Mouse (Mus musculus): ENCODE measurements around the gene Creb5.

Creb5 gene

DNA sequence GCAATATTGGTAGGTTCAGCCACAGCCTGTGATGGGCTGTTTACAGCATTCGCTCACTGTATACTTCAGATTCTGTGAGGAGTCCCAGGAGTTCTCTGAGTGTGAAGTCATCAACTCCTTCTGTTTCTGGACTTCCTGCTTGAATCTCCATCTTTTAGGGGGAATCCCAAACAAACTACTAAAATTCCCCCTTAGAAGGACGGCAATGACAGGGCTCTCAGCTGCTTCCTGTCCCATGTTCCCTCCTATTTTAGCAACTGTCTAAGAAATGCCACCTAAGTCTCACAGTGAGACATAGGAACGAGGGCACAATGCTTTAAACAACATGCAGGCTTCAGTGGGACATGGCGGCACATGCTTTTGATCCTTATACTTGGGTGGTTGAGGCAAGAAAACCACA, 204.3 kb downstream of the Creb5 start:
- DNase-seq (ENCODE audit: low spot score) = no peak

DNA sequence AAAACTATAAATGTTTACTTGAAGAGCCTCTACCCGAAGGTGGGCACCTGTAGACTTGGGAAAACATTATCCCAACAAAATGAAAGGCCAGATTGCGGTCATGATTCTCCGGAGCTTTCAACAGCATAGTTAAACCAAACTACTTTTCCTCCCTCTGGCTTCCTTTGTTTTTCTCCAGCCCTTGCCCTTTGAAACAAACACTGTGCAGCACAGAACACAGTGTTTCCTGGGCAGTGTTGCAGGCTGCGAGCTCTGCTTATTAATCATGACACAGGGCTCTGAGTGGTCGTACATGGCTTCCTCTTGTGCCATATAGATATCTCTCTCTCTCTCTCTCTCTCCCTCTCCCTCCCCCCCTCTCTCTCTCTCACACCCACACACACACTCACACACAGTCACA, 206.8 kb downstream of the Creb5 start:
- DNase-seq (ENCODE audit: low spot score) = peak; percentile 30

DNA sequence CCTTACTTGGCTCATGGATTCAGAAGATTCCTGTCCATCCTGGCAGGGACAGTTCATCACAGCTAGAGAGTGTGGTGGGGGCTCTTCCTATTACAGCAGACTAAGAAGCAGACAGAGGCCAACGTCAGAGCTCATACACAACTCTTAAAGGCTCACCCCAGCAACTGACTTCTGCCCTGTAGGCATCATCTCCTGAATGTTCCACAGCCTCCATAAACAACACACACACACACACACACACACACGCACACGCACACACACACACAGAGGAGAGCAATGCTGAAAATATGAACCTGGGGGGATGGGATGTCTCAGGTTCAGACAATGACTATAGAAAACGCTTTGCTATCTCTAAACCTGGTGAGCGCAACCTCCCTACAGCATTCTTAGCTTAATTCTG, 208.6 kb downstream of the Creb5 start:
- DNase-seq (ENCODE audit: low spot score) = no peak

- DNase-seq (ENCODE audit: low spot score) = peak; percentile 61
These were observed 209.3 kb downstream of the Creb5 start for GRCm38 (mm10) chr6:53496325-53496753.

GRCm38 (mm10) chr6:53497904-53498536, 210.9 kb downstream of the Creb5 start:
- DNase-seq (ENCODE audit: low spot score) = peak; percentile 29

GRCm38 (mm10) chr6:53499621-53500295, 212.7 kb downstream of the Creb5 start:
- peak; percentile 40 for DNase-seq (ENCODE audit: low spot score)

DNA sequence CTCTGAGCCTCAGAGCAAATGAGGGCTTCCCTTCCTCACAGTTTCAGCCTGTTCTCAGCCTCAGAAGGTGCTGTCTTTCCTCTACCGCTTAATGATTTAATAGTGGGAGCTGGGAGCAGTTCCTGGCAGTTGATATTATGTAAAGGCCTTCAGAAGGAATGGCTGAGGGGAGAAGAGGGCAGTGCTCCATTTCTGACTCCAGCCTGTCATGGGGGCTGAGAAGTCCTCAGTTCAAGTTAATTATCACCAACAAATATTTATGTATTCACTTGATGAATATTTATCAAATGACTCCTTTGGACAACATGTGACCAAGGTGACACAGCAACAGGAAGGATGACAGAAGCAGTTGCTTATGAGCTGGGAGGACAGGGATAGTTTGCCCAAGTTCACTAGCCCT, 214.2 kb downstream of the Creb5 start:
- peak; percentile 11 for DNase-seq (ENCODE audit: low spot score)

DNA sequence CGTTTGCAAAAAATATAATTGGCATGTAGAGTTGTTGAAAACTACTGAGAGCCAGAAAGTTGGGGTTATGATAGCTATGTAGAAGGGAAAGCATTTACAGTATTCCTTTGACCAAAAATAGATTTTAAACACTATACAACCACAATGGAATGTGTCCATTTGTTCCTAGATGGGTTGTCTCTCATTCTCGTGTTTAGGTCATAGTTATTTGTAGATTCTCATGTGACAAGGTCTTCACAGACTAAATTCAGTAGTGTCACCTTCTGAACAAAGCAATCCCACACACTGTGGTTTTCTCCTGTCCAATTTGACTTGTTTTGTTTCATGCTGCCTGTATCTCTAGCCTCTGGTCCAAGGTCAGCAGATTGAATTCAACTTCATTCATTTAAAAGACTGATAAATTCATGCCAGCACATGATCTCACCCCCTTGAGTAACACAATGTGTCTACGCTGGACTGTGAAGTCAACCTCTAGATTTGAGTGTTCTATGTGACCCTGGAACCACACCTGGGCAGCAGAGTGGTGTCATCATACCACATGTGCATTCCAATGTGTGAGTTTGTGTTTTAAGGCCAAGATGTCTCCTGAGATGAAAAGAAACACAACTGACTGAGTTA, 220.0 kb downstream of the Creb5 start:
- DNase-seq (ENCODE audit: low spot score) = peak; percentile 20

GRCm38 (mm10) chr6:53508847-53509494, 221.9 kb downstream of the Creb5 start:
- DNase-seq (ENCODE audit: low spot score) = peak; percentile 5

DNA sequence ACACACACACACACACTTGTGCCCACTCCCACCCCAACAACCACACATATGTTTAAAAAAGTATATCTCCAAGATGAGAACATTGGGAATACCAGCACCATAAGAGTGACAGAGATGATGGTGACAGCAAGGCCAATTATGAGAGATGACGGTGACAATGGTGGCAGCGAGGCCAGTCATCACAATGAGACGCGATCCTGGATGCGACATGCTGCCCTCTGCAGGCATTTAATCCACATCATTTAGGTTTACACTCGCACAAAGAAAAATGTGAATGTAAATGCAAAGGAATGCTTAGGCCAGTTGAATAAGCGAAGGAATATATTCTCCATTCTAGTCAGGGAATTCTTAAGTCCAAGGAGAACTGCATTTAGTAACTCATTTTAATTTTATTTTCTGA, 222.9 kb downstream of the Creb5 start:
- no peak for DNase-seq (ENCODE audit: low spot score)

GRCm38 (mm10) chr6:53512226-53512625, 225.2 kb downstream of the Creb5 start:
- DNase-seq (ENCODE audit: low spot score) = peak; percentile 31

GRCm38 (mm10) chr6:53513380-53513779, 226.3 kb downstream of the Creb5 start:
- DNase-seq (ENCODE audit: low spot score) = peak; percentile 27

- peak; percentile 31 for DNase-seq (ENCODE audit: low spot score)
These were observed 227.8 kb downstream of the Creb5 start for GRCm38 (mm10) chr6:53514862-53515261.

GRCm38 (mm10) chr6:53515611-53516010, 228.5 kb downstream of the Creb5 start:
- DNase-seq (ENCODE audit: low spot score) = peak; percentile 12

DNA sequence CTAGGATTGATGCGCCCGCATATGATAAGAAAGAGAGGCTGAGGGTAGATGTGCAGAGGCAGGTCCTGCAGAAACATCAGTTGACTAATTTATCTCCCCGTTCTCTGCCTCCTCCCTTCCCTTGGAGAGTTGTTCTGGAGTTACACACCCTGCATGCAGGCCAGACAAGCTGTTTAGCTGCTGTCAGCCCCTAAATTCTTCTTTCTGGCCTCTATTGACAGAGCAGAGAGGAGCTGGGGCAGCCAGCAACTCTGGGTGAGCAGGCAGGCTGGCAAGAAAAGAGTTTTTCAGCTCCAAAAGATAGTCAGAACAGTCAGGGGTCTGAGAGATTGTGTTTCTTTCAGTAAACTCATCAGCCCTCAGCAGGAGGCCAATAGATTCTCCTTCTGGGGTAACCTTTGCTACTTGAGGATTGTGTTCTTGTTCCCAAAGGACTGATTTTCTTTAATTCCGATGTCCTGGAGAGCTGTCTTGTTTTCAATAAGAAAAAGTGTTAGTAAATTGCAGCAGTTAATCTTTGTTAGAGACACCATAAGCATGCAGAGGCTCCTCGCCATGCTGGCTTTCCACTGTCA, 230.4 kb downstream of the Creb5 start:
- DNase-seq (ENCODE audit: low spot score) = peak; percentile 31

DNA sequence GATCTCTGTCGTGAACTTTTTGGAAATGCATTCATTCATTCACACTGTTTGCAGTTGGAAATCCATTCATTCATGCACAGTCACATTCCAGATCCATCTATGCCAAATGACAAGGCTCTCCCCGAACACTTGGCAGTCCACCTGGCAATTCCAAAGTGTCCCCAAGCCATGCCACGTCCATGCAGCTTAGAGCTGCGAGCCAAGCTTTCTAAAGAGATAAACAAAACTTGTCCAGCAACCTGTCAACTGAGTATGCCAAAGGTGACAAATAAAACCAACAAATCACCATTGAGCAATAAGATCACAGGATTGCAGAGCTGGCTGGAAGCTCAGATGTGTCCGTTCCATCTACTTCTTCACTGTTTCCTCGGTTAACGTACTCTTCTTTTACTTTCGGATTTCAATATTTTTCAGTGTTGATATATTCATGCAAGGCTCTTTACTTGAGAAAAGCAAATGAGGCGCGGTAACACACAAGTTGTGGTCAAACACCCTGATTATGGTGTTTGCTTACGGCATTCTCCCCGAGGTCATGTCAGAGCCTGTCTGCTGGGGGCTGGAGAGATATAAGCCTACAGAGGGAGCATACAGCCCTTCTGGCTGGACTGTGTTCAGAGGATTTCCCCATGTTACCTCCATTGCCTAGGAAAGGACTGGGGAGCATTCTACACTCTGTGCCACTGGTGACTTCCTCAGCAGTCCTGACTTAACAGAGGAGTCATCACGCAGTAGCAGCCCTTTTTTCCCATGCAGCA, 236.8 kb downstream of the Creb5 start:
- no peak for DNase-seq (ENCODE audit: low spot score)

- no peak for DNase-seq (ENCODE audit: low spot score)
These were observed 239.4 kb downstream of the Creb5 start for GRCm38 (mm10) chr6:53526460-53526859.

DNA sequence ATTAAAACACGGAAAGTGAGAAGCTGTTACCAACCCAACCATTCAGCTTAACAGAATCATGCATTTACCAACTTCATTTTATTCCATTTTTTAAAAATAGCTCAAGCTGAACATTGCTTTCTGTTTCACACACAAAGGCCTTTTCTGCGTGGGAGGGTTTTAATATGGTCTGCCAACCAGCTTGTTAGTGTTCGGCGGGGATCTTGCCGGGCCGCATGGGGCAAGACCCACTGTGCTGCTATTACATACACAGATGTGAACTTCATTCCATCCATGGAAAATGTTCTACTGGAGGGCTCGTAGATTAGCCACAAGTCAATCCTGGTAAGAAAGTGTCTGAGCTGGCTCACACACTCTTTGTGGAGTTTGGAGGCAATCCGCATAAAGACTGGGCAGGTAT, 243.7 kb downstream of the Creb5 start:
- DNase-seq (ENCODE audit: low spot score) = no peak

GRCm38 (mm10) chr6:53531461-53531860, 244.4 kb downstream of the Creb5 start:
- no peak for DNase-seq (ENCODE audit: low spot score)

DNA sequence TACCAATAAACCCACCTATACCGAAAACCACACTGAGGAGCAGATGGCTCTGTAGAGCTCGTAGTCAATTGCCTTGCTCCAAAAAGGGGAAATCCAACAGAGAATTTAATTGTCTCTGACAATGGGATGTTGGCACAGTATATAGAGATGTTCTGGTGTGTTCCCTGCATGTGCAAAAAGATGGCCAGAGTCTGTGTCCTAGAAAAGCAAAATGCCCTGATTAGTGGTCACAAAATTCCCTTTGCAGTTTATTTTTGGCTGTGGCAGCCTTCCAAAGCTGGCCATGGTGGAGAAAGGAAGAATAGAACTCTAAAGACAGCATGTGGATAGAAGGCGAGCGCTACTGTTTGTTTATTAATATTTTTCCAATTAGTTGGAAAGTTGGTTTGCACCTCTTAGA, 250.5 kb downstream of the Creb5 start:
- DNase-seq (ENCODE audit: low spot score) = no peak

GRCm38 (mm10) chr6:53541798-53542197, 254.7 kb downstream of the Creb5 start:
- no peak for DNase-seq (ENCODE audit: low spot score)

GRCm38 (mm10) chr6:53545483-53545900, 258.4 kb downstream of the Creb5 start:
- no peak for DNase-seq (ENCODE audit: low spot score)
